Mouse (Mus musculus) olfactory bulb, adult 2 months (tissue): ENCODE results near the gene Aco2.

Experiments
- CTCF ChIP-seq: fragments of 200-500 bp; IDR thresholded peaks from 2 replicates; pipeline ENCODE4 v1.5.1; 2012; ENCODE audit warnings: low read depth, mild to moderate bottlenecking, low read length, moderate library complexity; ENCODE audit not compliant: insufficient read depth
- POLR2A ChIP-seq: fragments of 200-500 bp; IDR thresholded peaks from 2 replicates; pipeline ENCODE4 v1.6.1; 2012; ENCODE audit warnings: mild to moderate bottlenecking, low read depth, low read length, moderate library complexity; ENCODE audit not compliant: insufficient read depth

- TF ChIP-seq CTCF (no peak), POLR2A (no peak)
Measured at GRCm38 (mm10) chr15:81845724-81846123, 26.4 kb upstream of the Aco2 start.
